Mouse (Mus musculus) brain, embryonic 14.5 days (tissue): ENCODE measurements around the gene Ahctf1.

Experiments used
- CTCF ChIP-seq: fragments of 200-500 bp; IDR thresholded peaks from 2 replicates; pipeline ENCODE4 v1.5.1; 2012; ENCODE audit warnings: inconsistent platforms, mild to moderate bottlenecking, moderate library complexity, borderline replicate concordance; ENCODE audit not compliant: insufficient read depth, insufficient read length; ENCODE audit errors: extremely low read depth
- POLR2A ChIP-seq: fragments of 200-500 bp; IDR thresholded peaks from 2 replicates; pipeline ENCODE4 v1.6.1; 2012; ENCODE audit warnings: mild to moderate bottlenecking, inconsistent platforms, borderline replicate concordance; ENCODE audit not compliant: poor library complexity, insufficient read depth, insufficient read length, severe bottlenecking; ENCODE audit errors: extremely low read depth

- TF ChIP-seq POLR2A, result no peak
- no peak for TF ChIP-seq CTCF
Measured at GRCm38 (mm10) chr1:179807468-179807867, 4.0 kb upstream of the Ahctf1 start.
